Mouse (Mus musculus) testis, adult 2 months (tissue): ENCODE data around the gene Gpc6. TPM values are rescaled to one million over a fixed set of nuclear protein-coding genes. Genes with fewer than 3 reads are reported as not detected.

Source experiments
- H3K27ac ChIP-seq: fragments of 200-500 bp; 2 replicates; pipeline ENCODE4 v1.5.1; 2012; ENCODE audit warnings: low read depth, low read length; ENCODE audit not compliant: control insufficient read depth, insufficient read depth
- H3K27me3 ChIP-seq: fragments of 200-500 bp; 2 replicates; pipeline ENCODE4 v1.6.1; 2012; ENCODE audit warnings: mild to moderate bottlenecking, low read length, moderate library complexity; ENCODE audit not compliant: control insufficient read depth, insufficient read depth
- H3K36me3 ChIP-seq: fragments of 200-500 bp; 2 replicates; pipeline ENCODE4 v1.6.1; 2012; ENCODE audit warnings: mild to moderate bottlenecking, low read length; ENCODE audit not compliant: control insufficient read depth, insufficient read depth
- H3K4me1 ChIP-seq: fragments of 200-500 bp; 2 replicates; pipeline ENCODE4 v1.6.1; 2012; ENCODE audit warnings: low read length; ENCODE audit not compliant: control insufficient read depth, insufficient read depth
- H3K4me3 ChIP-seq: fragments of 200-500 bp; 2 replicates; pipeline ENCODE4 v1.5.1; 2012; ENCODE audit warnings: low read depth, mild to moderate bottlenecking, low read length, moderate library complexity, mixed read lengths; ENCODE audit not compliant: control insufficient read depth
- CTCF ChIP-seq: fragments of 200-500 bp; IDR thresholded peaks from 2 replicates; pipeline ENCODE4 v1.5.1; 2012; ENCODE audit warnings: low read depth, mild to moderate bottlenecking, inconsistent platforms, low read length, moderate library complexity; ENCODE audit not compliant: control insufficient read depth, insufficient read depth, insufficient replicate concordance
- POLR2A ChIP-seq: fragments of 200-500 bp; IDR thresholded peaks from 2 replicates; pipeline ENCODE4 v1.6.1; 2012; ENCODE audit warnings: low read depth, mild to moderate bottlenecking, inconsistent platforms, low read length, moderate library complexity; ENCODE audit not compliant: control insufficient read depth
- polyA plus RNA-seq: library from polyadenylated mRNA; depleted of rRNA; stranded (reverse); fragments of >200 nt; gene quantifications from 2 replicates; pipeline ENCODE4 v1.2.3, GENCODE M21; 2012

Gpc6 gene
- polyA plus RNA-seq, 1 experiment = 0.35 TPM

- no peaks in the 10 kb centered on the region for H3K4me1 ChIP-seq
- TF ChIP-seq CTCF (no peak), POLR2A (no peak)
- H3K27ac ChIP-seq = no peak overlapping the region
- no peaks in the 10 kb centered on the region for H3K27me3 ChIP-seq
- no peaks in the 10 kb centered on the region for H3K36me3 ChIP-seq
- H3K4me3 ChIP-seq = no peak overlapping the region
Observed at GRCm38 (mm10) chr14:117892026-117892425, 966.9 kb downstream of the Gpc6 start.

- Histone ChIP-seq H3K4me1 (no peaks in the 10 kb centered on the region), H3K36me3 (no peaks in the 10 kb centered on the region), H3K27me3 (no peaks in the 10 kb centered on the region), H3K27ac (no peak overlapping the region), H3K4me3 (no peak overlapping the region)
- no peak for TF ChIP-seq POLR2A
- no peak for TF ChIP-seq CTCF
Observed at GRCm38 (mm10) chr14:117894869-117895538, 969.9 kb downstream of the Gpc6 start.

- H3K4me1 ChIP-seq = no peaks in the 10 kb centered on the region
- H3K27me3 ChIP-seq = no peaks in the 10 kb centered on the region
- H3K36me3 ChIP-seq = no peaks in the 10 kb centered on the region
- TF ChIP-seq CTCF = no peak
- TF ChIP-seq POLR2A = no peak
- no peak overlapping the region; the same call in 1 of the 2 replicates for H3K4me3 ChIP-seq
- H3K27ac ChIP-seq = no peak overlapping the region
Observed at GRCm38 (mm10) chr14:117895539-117895912, 970.4 kb downstream of the Gpc6 start.

GRCm38 (mm10) chr14:117904300-117904699, 979.2 kb downstream of the Gpc6 start:
- H3K4me3 ChIP-seq = no peak overlapping the region
- no peak overlapping the region for H3K27ac ChIP-seq
- TF ChIP-seq POLR2A (no peak), CTCF (no peak)
- H3K4me1 ChIP-seq = no peaks in the 10 kb centered on the region
- H3K36me3 ChIP-seq = no peaks in the 10 kb centered on the region
- no peaks in the 10 kb centered on the region for H3K27me3 ChIP-seq

- Histone ChIP-seq H3K27ac (no peak overlapping the region), H3K36me3 (no peaks in the 10 kb centered on the region), H3K4me1 (no peaks in the 10 kb centered on the region), H3K4me3 (no peak overlapping the region), H3K27me3 (no peaks in the 10 kb centered on the region)
- TF ChIP-seq POLR2A (no peak), CTCF (no peak)
Observed at GRCm38 (mm10) chr14:117905701-117906100, 980.6 kb downstream of the Gpc6 start.

GRCm38 (mm10) chr14:117906361-117906760, 981.2 kb downstream of the Gpc6 start:
- no peaks in the 10 kb centered on the region for H3K4me1 ChIP-seq
- no peaks in the 10 kb centered on the region for H3K36me3 ChIP-seq
- H3K27me3 ChIP-seq = no peaks in the 10 kb centered on the region
- TF ChIP-seq CTCF (no peak), POLR2A (no peak)
- H3K4me3 ChIP-seq = no peak overlapping the region
- no peak overlapping the region for H3K27ac ChIP-seq

GRCm38 (mm10) chr14:117908231-117908920, 983.3 kb downstream of the Gpc6 start:
- Histone ChIP-seq H3K27ac (no peak overlapping the region), H3K4me1 (no peaks in the 10 kb centered on the region), H3K4me3 (no peak overlapping the region)

More at GRCm38 (mm10) chr14:117908231-117908920, 983.3 kb downstream of the Gpc6 start:
- Histone ChIP-seq H3K36me3 (no peaks in the 10 kb centered on the region), H3K27me3 (no peaks in the 10 kb centered on the region)
- TF ChIP-seq POLR2A (no peak), CTCF (no peak)
